Mouse (Mus musculus) forebrain, embryonic 10.5 days (tissue): ENCODE measurements at regions not wholly inside any gene's neighbourhood (a gene's known extent, or its start where the extent isn't known, plus 50 kb on each side); places are given as distances from the start of the nearest gene placed in this dataset.
A peak's percentile ranks its signal among the peaks of the same experiment; 100 is the strongest.

Experiments used
- DNase-seq: peaks from one replicate; pipeline ENCODE4 v3.0.0-alpha.2; 2017; ENCODE audit warnings: low spot score; ENCODE audit errors: extremely low spot score
- H3K27ac ChIP-seq: fragments of 300-500 bp; sonication (generic); 2 replicates; pipeline ENCODE4 v1.5.1; 2016; ENCODE audit warnings: mild to moderate bottlenecking
- H3K27me3 ChIP-seq: fragments of 300-500 bp; sonication (generic); 2 replicates; pipeline ENCODE4 v1.6.1; 2016; ENCODE audit warnings: mild to moderate bottlenecking; ENCODE audit not compliant: poor library complexity, severe bottlenecking
- H3K36me3 ChIP-seq: fragments of 300-500 bp; sonication (generic); replicated peaks from 2 replicates; pipeline ENCODE4 v1.6.1; 2016; ENCODE audit warnings: mild to moderate bottlenecking, moderate library complexity
- H3K4me1 ChIP-seq: fragments of 300-500 bp; sonication (generic); 2 replicates; pipeline ENCODE4 v1.6.1; 2016
- H3K4me3 ChIP-seq: fragments of 300-500 bp; sonication (generic); 2 replicates; pipeline ENCODE4 v1.5.1; 2016; ENCODE audit warnings: mild to moderate bottlenecking, moderate library complexity
- H3K9me3 ChIP-seq: fragments of 300-500 bp; sonication (generic); 2 replicates; pipeline ENCODE4 v1.6.1; 2016; ENCODE audit warnings: mild to moderate bottlenecking, moderate library complexity
- WGBS: fragments of 180-500 bp; shearing (Covaris S2); methylation state at CpG from one replicate; pipeline ENCODE4 v1.1.7; 2016; 5-methylcytosine and 5-hydroxymethylcytosine counted together

DNA sequence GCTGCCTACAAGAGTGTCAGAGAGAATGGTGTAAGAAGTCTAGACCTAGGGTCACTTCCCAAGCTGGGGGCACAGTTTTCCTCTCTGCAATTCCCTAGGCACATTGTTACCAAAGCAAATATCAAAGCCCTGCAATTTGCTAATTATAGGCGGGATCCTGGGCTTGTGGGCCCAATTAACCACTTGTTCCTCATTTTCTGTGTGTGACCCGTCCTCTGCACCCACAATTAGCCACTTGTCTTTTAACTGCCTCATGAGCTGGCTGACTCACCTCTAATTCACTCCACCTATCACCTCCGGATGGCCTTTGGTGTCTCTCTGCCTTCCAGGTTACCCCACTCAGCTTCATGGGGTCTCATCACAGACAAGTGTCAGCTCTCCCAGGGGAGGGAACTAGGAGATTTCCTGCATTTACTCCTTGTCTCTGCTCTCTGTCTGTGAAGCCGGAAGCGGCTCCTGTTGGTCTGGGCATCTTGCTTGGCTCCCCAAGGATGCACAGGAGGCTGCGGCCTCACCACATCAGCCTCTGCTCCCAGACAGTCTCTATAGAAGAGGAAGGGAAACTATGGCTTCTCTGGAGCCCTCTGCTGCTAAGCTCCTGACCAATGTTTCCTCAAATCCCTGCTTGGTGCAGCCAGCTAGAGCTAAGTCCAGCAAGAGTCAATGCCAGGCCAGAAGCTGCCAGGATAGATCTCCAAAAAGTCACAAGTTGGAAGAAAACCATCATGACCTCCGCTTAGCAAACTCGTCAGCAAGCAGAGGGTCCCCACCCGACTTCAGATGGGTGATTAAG is 73.2 kb upstream of the Hes1 start:
- peak overlapping the region; percentile 46; the same call in 1 of the 2 replicates for H3K27ac ChIP-seq
- no peaks in the 10 kb centered on the region for H3K36me3 ChIP-seq
- 80% methylated on average over 9 of the region's 9 CpGs for WGBS
- no peak overlapping the region for H3K4me3 ChIP-seq
- H3K27me3 ChIP-seq: peaks cover 61% of the 10 kb centered on the region
- H3K9me3 ChIP-seq: no peaks in the 10 kb centered on the region
- H3K4me1 ChIP-seq: peaks cover 55% of the 10 kb centered on the region
- DNase-seq: no peak

GRCm38 (mm10) chr16:29991876-29992380 is 72.3 kb upstream of the Hes1 start:
- Histone ChIP-seq H3K4me3 (no peak overlapping the region), H3K9me3 (no peaks in the 10 kb centered on the region), H3K36me3 (no peaks in the 10 kb centered on the region), H3K27ac (no peak overlapping the region), H3K4me1 (peaks cover 65% of the 10 kb centered on the region), H3K27me3 (peaks cover 53% of the 10 kb centered on the region)
- 90% methylated on average over 8 of the region's 8 CpGs for WGBS
- DNase-seq: no peak

DNA sequence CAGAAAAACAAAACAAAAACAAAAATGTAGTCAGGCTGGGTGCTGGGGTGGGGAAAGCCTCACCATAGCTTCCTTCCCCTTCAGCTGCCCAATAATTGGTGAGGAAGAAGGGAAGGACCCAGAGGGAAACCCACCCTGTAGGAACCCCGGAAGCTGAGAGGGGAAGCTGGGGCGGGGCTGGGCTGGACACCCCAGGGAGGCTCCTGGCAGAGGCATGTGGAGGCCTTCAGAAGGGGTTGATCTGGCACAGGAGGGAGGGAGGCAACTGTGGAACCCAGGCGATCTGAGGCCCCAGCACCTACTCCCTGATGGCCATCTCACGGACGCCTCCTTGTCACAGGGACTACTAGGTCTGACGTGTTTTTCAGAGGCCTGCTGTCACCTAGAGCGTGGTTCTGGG is 71.1 kb upstream of the Hes1 start:
- 82% methylated on average over 7 of the region's 7 CpGs for WGBS
- Histone ChIP-seq H3K9me3 (no peaks in the 10 kb centered on the region), H3K4me3 (no peak overlapping the region), H3K27ac (peak overlapping the region; percentile 76), H3K27me3 (peaks cover 53% of the 10 kb centered on the region), H3K36me3 (no peaks in the 10 kb centered on the region), H3K4me1 (peaks cover 67% of the 10 kb centered on the region)
- DNase-seq: no peak

GRCm38 (mm10) chr16:29993535-29993934 is 70.6 kb upstream of the Hes1 start:
- no peaks in the 10 kb centered on the region for H3K9me3 ChIP-seq
- H3K4me1 ChIP-seq: peaks cover 67% of the 10 kb centered on the region
- H3K27me3 ChIP-seq: peaks cover 53% of the 10 kb centered on the region
- H3K27ac ChIP-seq: peak overlapping the region; percentile 76
- no peaks in the 10 kb centered on the region for H3K36me3 ChIP-seq
- DNase-seq: no peak
- H3K4me3 ChIP-seq: no peak overlapping the region
- 68% methylated on average over 6 of the region's 6 CpGs for WGBS

DNA sequence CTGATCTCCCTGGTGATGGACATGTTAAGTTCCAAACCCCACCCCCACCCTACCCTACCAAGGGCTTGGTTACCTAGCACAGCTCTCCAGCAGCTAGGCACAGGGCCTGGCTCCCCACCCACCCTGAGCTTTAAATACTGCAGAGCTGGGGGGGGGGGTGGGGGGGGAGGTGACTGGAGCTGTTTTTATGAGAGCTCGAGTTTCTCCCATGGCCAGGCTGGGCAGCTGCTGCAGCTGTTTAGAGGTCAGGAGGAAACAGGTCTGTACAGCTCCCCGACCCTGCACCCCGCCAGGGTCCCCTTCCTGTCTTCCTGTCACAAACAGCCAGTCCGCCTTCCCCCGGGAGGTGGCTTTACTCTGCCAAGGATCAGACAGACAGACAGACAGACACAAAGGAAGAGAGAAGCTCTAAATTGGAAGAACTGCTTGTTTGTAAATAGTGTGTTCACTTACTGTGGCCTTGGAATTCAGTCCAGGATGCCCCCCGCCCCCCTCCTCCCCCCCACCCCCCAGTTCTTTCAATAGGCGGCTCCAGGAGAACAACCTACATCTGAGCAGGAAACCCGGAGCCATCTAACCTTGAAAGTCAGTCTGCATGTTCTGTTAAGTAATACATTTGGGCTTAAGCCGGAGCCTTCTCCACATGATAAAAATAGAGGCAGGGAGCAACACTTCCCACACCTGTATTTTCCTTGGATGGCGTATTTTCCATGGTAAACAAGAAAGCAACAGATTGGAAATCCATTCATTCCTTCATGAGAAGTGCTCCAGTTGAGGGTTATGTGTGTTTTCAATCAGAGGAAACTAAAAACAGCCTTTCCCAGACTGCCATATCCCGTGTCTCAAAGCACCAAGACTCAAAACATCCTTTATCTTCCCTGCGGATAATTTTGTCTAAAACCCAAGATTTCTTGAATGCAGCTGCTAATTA is 67.8 kb upstream of the Hes1 start:
- Histone ChIP-seq H3K27me3 (peaks cover 30% of the 10 kb centered on the region), H3K27ac (peak overlapping the region; percentile 75), H3K4me1 (peaks cover 51% of the 10 kb centered on the region), H3K4me3 (no peak overlapping the region), H3K9me3 (no peaks in the 10 kb centered on the region), H3K36me3 (no peaks in the 10 kb centered on the region)
- 36% methylated on average over 12 of the region's 12 CpGs for WGBS
- DNase-seq: peak; percentile 51

DNA sequence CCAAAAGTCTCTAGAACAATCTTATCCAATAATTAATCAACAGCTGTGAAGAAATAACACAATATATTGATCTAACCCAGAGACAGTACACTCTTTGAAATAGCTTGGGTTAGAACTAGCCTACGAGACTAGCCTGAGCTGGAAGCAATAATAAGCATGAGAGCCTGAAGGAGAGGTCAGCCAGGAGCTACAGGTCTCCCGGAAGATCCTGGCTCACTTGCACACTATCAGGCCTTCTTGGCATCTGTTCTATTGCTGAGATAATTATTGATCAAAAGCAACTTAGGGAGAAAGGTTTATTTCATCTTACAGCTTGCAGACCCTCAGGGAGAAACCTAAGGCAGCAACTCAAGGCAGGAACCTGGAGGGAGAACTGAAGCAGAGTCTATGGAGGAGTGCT is 64.0 kb upstream of the Hes1 start:
- no peak overlapping the region for H3K27ac ChIP-seq
- no peak overlapping the region for H3K4me3 ChIP-seq
- H3K4me1 ChIP-seq: peaks cover 41% of the 10 kb centered on the region
- no peak for DNase-seq
- H3K36me3 ChIP-seq: no peaks in the 10 kb centered on the region
- WGBS: 81% methylated on average over 2 of the region's 2 CpGs
- peaks cover 31% of the 10 kb centered on the region for H3K27me3 ChIP-seq
- no peaks in the 10 kb centered on the region for H3K9me3 ChIP-seq

DNA sequence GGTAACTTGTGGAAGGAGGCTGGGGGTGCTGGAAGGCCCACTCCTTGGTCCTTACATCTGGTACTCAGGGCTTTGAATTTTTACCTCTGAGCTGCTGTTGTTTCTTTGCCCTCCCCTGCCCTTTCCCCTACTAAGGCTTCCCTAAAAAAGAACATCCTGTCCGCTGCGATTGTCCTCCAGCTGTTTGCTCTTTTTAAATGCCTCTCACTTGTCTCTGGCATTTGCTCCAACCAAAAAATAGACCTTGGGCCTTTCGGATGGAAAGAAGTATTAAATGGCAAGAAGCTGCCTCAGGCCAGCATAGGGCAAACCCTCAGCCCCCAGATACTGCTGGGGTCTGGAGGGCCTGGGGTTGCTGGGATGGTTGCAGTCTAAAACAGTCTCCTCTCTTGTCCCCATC is 59.1 kb upstream of the Hes1 start:
- Histone ChIP-seq H3K4me3 (no peak overlapping the region), H3K27ac (no peak overlapping the region), H3K27me3 (peaks cover 71% of the 10 kb centered on the region), H3K4me1 (peaks cover 62% of the 10 kb centered on the region), H3K9me3 (no peaks in the 10 kb centered on the region), H3K36me3 (no peaks in the 10 kb centered on the region)
- no peak for DNase-seq
- WGBS: 62% methylated on average over 3 of the region's 3 CpGs

DNA sequence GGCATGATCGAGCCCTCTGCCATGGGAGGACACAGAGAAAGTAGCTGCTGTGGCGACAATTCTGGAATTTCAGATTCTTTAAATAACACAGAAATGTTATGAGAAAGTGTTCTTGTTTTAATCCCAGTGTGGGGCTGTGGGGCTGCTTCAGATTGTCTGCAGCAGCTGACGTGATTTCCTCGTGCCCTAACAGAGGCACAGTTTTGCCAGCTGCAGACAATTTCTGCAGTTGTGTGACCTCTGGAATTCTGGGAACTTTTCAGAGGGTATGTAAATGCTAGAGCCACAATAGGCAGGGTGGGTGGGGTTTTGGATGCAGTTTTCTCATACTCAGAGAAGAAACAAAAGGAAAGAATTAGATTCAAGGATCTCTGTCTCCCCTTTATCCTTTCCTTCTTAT is 57.4 kb upstream of the Hes1 start:
- H3K4me3 ChIP-seq: no peak overlapping the region

DNA sequence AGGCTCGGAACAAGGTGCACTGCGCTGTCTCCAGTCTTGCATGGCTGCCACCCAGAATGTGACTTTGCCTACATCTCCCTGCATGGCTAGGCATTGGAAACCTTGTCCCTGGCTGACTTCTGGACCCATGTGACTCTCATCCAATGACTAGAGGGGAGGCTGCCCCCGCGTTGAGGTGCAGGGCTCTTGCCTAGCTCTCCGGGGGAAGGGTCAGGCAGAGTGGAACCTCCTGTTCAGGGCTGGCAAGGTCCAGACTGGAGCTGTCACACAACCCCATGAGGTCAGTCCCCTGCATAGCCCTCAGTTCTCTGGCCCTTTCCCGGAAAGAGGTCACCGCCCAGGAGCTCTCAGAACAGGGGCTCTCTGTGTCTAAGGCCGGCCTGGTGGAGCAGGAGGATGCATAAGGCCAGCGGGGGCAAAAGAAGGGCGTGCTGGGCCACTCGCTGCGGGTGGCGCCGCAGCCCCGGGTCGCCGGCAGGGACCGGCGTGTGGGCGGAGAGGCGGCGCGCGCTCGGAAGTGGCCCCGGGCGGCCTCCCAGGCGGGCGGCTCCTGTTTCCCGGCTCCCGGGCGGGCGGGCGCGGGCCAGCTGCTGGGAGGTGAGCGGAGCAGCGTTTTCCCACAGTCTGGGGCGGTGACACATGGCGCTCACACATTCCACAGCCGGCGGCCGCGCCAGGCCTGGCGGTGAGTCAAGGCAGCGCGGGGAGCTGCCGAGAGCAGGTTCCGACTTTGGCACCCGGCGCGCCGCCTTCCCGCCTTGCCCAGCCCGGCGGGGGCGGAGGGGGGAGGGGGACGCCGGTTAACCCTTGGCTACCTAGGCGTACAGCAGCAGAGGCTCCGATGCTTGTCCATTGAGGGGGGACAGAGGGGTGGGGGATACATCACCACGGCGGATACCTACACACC is 55.5 kb upstream of the Hes1 start:
- H3K4me1 ChIP-seq: peaks cover 58% of the 10 kb centered on the region
- H3K27me3 ChIP-seq: peaks cover 79% of the 10 kb centered on the region

More for the DNA sequence above, 57.4 kb upstream of the Hes1 start:
- no peak for DNase-seq
- Histone ChIP-seq H3K27me3 (peaks cover 86% of the 10 kb centered on the region), H3K9me3 (peaks cover 5% of the 10 kb centered on the region), H3K4me1 (peaks cover 60% of the 10 kb centered on the region), H3K27ac (no peak overlapping the region), H3K36me3 (no peaks in the 10 kb centered on the region)
- WGBS: 68% methylated on average over 4 of the region's 4 CpGs

GRCm38 (mm10) chr16:30009521-30010186 is 54.5 kb upstream of the Hes1 start:
- peak overlapping the region; percentile 93 for H3K27ac ChIP-seq

More for the DNA sequence above, 55.5 kb upstream of the Hes1 start:
- H3K4me3 ChIP-seq: peak overlapping the region; percentile 65
- H3K27ac ChIP-seq: peak overlapping the region; percentile 93
- peaks cover 5% of the 10 kb centered on the region for H3K9me3 ChIP-seq
- DNase-seq: peak; percentile 84
- under 1% methylated on average over 61 of the region's 62 CpGs for WGBS
- H3K36me3 ChIP-seq: no peaks in the 10 kb centered on the region

DNA sequence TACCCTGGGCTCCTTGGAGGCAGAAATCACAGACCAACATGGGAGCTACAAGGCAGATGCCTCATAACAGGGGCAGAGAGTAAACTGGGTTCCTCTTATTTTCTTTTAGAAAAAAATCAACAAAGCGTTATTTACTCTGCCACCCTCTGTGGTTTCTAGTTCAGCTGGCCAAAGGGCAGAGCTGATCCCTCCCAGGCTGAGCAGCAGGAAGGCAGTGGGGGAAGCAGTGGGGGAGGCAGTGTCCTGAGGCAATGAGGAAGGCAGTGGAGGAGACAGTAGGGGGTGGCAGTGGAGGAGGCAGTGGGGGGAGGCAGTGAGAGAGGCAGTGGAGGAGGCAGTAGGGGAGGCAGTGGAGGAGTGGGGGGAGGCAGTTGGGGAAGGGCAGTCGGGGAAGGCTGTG is 51.1 kb upstream of the Hes1 start:
- no peak overlapping the region for H3K4me3 ChIP-seq
- no peak for DNase-seq
- peak overlapping the region; percentile 36 for H3K27ac ChIP-seq
- H3K27me3 ChIP-seq: peaks cover 64% of the 10 kb centered on the region
- H3K9me3 ChIP-seq: peaks cover 5% of the 10 kb centered on the region
- 47% methylated on average over 2 of the region's 2 CpGs for WGBS
- H3K36me3 ChIP-seq: no peaks in the 10 kb centered on the region
- H3K4me1 ChIP-seq: peaks cover 43% of the 10 kb centered on the region

More at GRCm38 (mm10) chr16:30009521-30010186, 54.5 kb upstream of the Hes1 start:
- Histone ChIP-seq H3K4me3 (peak overlapping the region; percentile 65), H3K36me3 (no peaks in the 10 kb centered on the region), H3K27me3 (peaks cover 80% of the 10 kb centered on the region), H3K4me1 (peaks cover 54% of the 10 kb centered on the region), H3K9me3 (peaks cover 5% of the 10 kb centered on the region)
- WGBS: 17% methylated on average over 17 of the region's 17 CpGs
- no peak for DNase-seq
